Mouse (Mus musculus) urinary bladder, adult 18-20 months (tissue): ENCODE measurements at regions not wholly inside any gene's neighbourhood (a gene's known extent, or its start where the extent isn't known, plus 50 kb on each side); places are given as distances from the start of the nearest gene placed in this dataset.
"Not testable (repeated sequence)": the region's sequence is repeated elsewhere in the genome, so short reads cannot be mapped to it uniquely, and the experiment has no call there.

Source experiments
- DNase-seq, 2 experiments: peaks; one replicate each; pipeline ENCODE4 v3.0.0; 2022; ENCODE audit warnings: low spot score in 2 of 2, mixed read lengths in 2 of 2

GRCm38 (mm10) chr19:27694478-27694877 lies 264.9 kb upstream of the Pum3 start:
- no peak for DNase-seq

GRCm38 (mm10) chr19:27693706-27694105 lies 264.1 kb upstream of the Pum3 start:
- no peak for DNase-seq

GRCm38 (mm10) chr19:27692944-27693343 lies 263.3 kb upstream of the Pum3 start:
- no peak for DNase-seq

- no peak for DNase-seq
Measured at GRCm38 (mm10) chr19:27683426-27683825, 253.8 kb upstream of the Pum3 start.

DNA sequence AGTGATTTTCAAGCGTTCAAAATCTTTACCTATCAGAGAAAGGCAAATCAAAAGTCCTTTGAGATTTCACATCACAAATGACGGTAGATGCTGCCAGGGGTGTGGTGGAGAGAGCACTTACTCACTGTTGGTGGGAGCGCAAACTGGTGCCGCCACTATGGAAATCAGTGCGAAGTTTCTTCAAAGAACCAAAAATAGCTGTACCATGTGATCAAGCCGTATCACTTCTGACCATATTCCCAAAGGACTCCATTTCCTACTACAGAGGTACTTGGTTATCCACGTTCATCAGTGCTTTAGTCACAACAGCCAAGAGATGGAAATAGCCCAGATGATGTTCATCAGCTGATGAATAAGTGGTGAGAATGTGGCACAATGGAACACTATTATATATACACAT lies 249.8 kb upstream of the Pum3 start:
- no peak for DNase-seq

DNA sequence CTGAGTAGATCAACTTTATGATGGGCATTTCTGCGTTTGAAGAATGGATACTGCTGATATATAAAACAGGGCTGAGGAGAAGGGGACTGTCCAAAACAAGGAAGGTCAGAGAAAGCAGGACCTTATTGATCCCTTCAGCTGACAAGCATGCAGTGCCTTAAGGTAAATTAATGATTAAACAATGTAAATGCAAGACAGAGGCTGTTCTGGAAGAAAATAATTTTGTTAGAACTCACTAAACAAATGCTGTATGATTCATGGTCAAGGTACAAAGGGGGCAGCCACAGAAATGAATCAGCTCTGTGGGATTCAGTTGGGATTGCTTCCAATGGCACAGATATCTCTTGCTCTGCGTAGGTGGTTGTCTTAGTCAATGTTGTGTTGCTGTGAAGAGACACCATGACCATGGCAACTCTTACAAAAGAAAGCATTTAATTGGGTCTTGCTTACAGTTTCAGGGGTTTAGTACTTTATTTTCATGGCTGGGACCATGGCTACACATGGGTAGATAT lies 243.1 kb upstream of the Pum3 start:
- no peak for DNase-seq

- no peak for DNase-seq
Measured at GRCm38 (mm10) chr19:27663296-27663695, 233.7 kb upstream of the Pum3 start.

- no peak for DNase-seq
Measured at GRCm38 (mm10) chr19:27641001-27641400, 211.4 kb upstream of the Pum3 start.

DNA sequence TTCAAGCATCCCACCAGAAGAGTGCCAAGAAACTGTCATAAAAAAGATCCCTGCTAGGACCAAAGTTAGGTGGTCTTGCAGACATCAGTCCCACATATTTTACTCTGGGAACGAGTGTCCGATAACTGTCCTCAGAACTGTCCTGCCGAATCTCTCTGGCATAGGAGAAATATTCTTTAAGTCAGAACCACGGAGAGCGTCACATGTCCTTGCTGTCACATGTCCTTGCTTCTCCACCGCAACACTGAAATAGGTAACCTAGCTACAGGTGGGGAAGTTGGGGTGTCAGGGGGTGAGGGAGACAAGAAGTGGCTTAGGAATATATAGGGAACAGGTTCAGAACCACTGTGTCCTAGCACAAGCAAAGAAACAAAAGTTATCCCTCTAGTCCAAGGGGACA lies 203.5 kb upstream of the Pum3 start:
- no peak for DNase-seq

- no peak for DNase-seq
Measured at GRCm38 (mm10) chr19:27627626-27628025, 198.0 kb upstream of the Pum3 start.

DNA sequence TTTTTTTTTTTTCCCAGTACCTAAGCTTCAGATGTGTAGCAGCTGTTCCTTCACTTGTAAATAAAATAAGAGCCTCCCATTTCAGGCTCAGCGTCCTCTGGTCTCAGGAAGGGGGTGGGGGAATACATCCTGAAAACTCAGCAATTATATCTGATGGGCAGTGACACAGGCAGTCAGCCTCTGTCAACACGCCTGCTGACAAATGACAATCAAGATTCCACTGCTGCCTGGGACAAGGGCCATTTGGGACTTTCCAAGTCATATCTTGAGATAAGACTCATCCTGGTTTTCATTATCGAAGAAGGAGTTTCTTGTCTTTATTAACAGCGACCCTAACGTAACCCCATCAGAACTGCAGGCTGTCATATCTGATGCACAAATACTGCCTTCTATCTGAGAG lies 187.9 kb upstream of the Pum3 start:
- DNase-seq, result no peak

- DNase-seq, result no peak
Measured at GRCm38 (mm10) chr19:27606933-27607332, 177.3 kb upstream of the Pum3 start.

DNA sequence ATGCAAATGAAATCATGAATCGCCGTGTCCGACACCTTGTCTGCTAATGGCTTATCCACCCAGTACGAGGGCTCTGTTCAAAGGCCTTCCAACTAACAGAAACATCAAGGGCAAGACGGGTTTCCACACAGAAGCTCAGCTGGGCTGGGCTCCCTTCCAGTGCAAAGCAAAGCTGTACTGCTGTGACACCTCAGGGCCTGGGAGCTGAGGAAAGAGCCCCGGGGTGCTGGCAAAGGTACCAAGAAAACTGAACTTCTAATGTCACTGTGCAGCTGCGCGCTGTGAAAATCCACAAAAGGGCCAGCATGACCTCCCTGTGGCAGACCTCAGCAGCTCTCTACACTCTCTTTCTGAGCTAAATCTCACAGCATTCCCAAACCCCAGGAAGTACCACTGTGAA lies 173.7 kb upstream of the Pum3 start:
- DNase-seq, result no peak

DNA sequence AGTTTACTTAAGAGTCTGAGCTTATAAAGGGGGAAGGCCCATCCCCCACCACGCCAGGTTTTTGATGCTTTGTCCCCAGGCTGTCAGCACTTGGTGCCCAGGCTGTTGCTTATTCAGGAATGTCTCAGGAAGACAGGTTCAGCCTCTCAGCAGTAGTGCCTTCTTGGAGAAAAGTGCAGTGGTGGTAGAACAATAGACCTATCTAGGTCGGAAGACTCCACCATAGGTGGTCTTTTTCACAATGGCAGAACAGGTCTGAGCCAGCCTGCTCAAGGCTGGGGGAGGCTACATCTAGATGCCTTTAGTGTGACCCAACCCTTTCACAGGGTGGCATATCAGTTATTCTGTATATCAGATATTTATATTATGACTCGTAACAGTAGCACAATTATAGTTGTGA lies 171.9 kb upstream of the Pum3 start:
- DNase-seq, result no peak

DNA sequence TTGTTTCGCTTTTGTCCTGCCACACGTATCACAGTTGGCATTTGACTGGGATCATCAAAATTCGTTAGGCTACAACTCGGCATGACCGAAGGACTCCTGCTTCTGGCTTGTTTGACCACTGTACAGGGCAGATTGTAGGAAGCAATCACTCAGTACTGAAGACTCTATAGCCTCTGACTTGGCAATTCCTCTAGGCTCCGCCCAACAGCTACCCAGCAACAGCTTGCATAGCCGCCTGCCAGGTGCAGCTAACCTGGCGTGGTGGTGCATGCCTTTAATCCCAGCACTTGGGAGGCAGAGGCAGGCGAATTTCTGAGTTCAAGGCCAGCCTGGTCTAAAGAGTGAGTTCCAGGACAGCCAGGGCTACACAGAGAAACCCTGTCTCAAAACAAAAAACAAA lies 170.8 kb upstream of the Pum3 start:
- DNase-seq, result not testable (repeated sequence)

DNA sequence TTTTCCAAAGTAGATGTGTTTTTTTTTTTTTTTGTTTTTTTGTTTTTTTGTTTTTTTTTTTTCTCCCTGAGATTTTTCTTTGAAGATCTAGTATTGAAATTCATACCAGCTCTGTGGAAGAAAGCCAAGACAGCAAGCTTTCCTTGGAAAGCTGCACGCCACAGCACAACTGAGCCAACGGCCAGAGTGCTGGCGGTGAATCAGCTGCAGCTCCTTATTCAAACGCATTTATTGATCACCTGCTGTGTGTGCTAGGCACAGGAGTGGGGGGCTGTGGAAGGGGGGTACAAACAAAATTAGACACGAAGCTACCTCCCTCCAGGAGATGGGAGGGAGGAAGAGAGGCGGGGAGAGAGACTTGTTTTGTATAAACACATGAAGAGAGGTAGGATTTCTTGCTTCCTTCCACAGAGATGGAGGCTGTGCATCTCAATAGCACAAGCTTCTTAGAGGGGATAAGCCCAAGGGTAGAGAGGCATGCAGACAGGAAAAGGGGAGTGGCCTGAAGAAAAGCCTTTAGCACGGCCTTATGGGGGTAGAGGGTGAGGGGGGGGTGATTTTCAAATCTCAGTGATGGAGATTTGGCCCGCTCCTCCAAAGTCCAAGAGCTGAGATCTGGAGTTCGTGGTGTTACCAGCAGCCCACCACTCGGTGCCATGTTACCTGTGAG lies 170.1 kb upstream of the Pum3 start:
- no peak for DNase-seq

- no peak for DNase-seq
Measured at GRCm38 (mm10) chr19:27598350-27598749, 168.7 kb upstream of the Pum3 start.

GRCm38 (mm10) chr19:27585566-27585965 lies 155.9 kb upstream of the Pum3 start:
- DNase-seq, result no peak

DNA sequence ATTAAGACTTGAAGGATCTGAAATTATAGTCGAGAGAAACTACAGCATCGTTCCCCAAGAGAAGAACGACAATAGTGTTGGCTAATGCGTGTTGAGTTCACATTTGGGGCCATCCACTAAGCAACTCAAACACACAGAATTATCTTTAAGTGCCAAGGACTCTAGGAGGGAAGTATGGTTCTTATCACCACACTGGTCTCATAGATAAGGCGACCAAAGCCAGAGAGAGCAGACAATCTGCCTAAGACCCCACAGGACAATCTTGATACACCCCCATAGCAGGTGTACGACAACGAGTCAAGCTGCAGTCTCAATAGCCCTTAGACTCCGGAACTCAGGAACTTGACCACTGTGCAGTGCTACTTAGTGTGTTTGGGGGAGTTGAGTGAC lies 152.5 kb upstream of the Pum3 start:
- no peak for DNase-seq

DNA sequence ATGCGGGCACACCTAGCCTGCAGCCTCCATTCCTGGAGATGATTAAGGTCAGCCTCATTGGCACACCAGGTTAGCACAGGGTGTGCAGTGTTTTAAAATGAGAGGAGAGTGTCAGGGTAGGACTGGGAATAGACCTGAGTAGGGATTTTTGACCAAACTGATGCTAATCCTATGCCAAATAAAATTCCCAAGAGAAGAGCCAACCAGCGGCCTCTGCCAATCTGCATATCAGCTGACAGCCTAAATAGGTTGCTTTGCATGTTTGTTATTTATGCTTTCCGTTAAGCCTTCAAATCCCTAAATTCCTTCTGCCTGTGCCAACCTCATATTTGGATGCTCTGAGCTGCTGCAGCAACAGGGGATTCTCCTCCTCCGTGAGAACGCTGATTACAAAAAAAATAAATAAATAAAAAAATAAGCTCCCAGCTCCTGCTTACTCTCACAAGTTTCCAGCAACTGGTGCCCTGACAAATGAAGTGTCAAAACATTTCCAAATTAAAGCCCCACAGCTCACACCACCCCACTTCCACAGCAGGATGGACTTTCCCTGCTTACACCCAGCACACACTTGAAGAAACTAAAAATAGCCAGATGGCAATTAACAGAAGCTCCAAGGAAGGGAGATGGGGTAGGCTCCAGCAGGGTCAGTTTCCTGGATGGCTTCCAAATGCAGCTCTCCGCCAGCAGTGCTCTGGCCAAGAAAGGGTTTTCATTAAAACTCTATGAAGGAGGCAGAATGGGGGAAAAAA lies 151.9 kb upstream of the Pum3 start:
- no peak for DNase-seq

GRCm38 (mm10) chr19:27576478-27576877 lies 146.9 kb upstream of the Pum3 start:
- no peak for DNase-seq

- DNase-seq, result no peak
Measured at GRCm38 (mm10) chr19:27566929-27567328, 137.3 kb upstream of the Pum3 start.

GRCm38 (mm10) chr19:27566060-27566459 lies 136.4 kb upstream of the Pum3 start:
- no peak for DNase-seq
